Mouse (Mus musculus) heart, embryonic 14.5 days (tissue): ENCODE measurements around the gene Il33. TPM values are rescaled to one million over a fixed set of nuclear protein-coding genes. Genes with fewer than 3 reads are reported as not detected.

ENCODE experiments used
- ATAC-seq: fragments of 200-750 bp; cut with Nextera tagmentation; 2 replicates; pipeline ENCODE4 v1.8.0; 2017; ENCODE audit warnings: low read depth, moderate TSS enrichment; ENCODE audit not compliant: insufficient number of reproducible peaks, insufficient read depth, low FRiP score
- H3K27ac ChIP-seq, 2 experiments: fragments of 200-500 bp in 1 of 2; fragments of 300-500 bp in 1 of 2; sonication (generic) in 1 of 2; replicated peaks in 1 of 2; 2 replicates each; pipeline ENCODE4 v1.5.1; 2012 to 2014; ENCODE audit warnings: low read depth in 2 of 2, low read length in 2 of 2, control low read depth in 1 of 2, mild to moderate bottlenecking in 1 of 2, mixed read lengths in 1 of 2; ENCODE audit not compliant: control insufficient read depth in 1 of 2, insufficient read depth in 1 of 2
- H3K27me3 ChIP-seq: fragments of 300-500 bp; sonication (generic); 2 replicates; pipeline ENCODE4 v1.6.1; 2014; ENCODE audit warnings: mild to moderate bottlenecking, low read length, control low read depth; ENCODE audit not compliant: control insufficient read depth, insufficient read depth
- H3K36me3 ChIP-seq: fragments of 300-500 bp; sonication (generic); 2 replicates; pipeline ENCODE4 v1.6.1; 2014; ENCODE audit warnings: mild to moderate bottlenecking, control low read depth, low read length, mixed read lengths; ENCODE audit not compliant: control insufficient read depth, insufficient read depth
- H3K4me1 ChIP-seq, 2 experiments: fragments of 200-500 bp in 1 of 2; fragments of 300-500 bp in 1 of 2; sonication (generic) in 1 of 2; 2 replicates each; pipeline ENCODE4 v1.6.1; 2012 to 2014; ENCODE audit warnings: low read length in 2 of 2, control low read depth in 1 of 2, mixed read lengths in 1 of 2; ENCODE audit not compliant: control insufficient read depth in 2 of 2, insufficient read depth in 2 of 2
- H3K4me2 ChIP-seq: fragments of 300-500 bp; sonication (generic); 2 replicates; pipeline ENCODE4 v1.6.1; 2014; ENCODE audit warnings: mild to moderate bottlenecking, low read length
- H3K4me3 ChIP-seq, 2 experiments: fragments of 200-500 bp in 1 of 2; fragments of 300-500 bp in 1 of 2; sonication (generic) in 1 of 2; 2 replicates each; pipeline ENCODE4 v1.5.1; 2012 to 2014; ENCODE audit warnings: low read length in 2 of 2, mild to moderate bottlenecking in 2 of 2, control low read depth in 1 of 2, low read depth in 1 of 2, moderate library complexity in 1 of 2; ENCODE audit not compliant: control insufficient read depth in 1 of 2, insufficient read depth in 1 of 2
- H3K9ac ChIP-seq: fragments of 300-500 bp; sonication (generic); 2 replicates; pipeline ENCODE4 v1.6.1; 2014; ENCODE audit warnings: mild to moderate bottlenecking, low read length
- H3K9me3 ChIP-seq: fragments of 300-500 bp; sonication (generic); 2 replicates; pipeline ENCODE4 v1.6.1; 2016; ENCODE audit warnings: low read length, control low read depth; ENCODE audit not compliant: control insufficient read depth
- WGBS: fragments of 180-500 bp; shearing (Covaris S2); extraction: QIAGEN DNeasy Blood & Tissue Kit; methylation state at CpG from one replicate; pipeline ENCODE4 v1.1.7; 2014; 5-methylcytosine and 5-hydroxymethylcytosine counted together
- polyA plus RNA-seq: library from polyadenylated mRNA; unstranded; fragments of >200 nt; fragmentation: Nextera tagmentation; extraction: Ambion mirVana; gene quantifications from 2 replicates; pipeline ENCODE4 v1.2.1, GENCODE M21; 2014

Il33 gene
- polyA plus RNA-seq, 1 experiment from 2014 or later, result 6.8 TPM

GRCm38 (mm10) chr19:29947056-29947455, 22.1 kb downstream of the Il33 start:
- Histone ChIP-seq H3K4me2 (no peak overlapping the region), H3K4me3 (no peak overlapping the region), H3K9ac (no peak overlapping the region), H3K27me3 (no peaks in the 10 kb centered on the region), H3K4me1 (peaks cover 6 to 10% of the 10 kb centered on the region in 2 experiments), H3K36me3 (no peaks in the 10 kb centered on the region), H3K9me3 (no peaks in the 10 kb centered on the region), H3K27ac (no peak overlapping the region)
- ATAC-seq, result no peak
- 82% methylated on average over 9 of the region's 9 CpGs for WGBS

- Histone ChIP-seq H3K4me2 (peak overlapping the region; percentile 86), H3K9me3 (no peaks in the 10 kb centered on the region), H3K27me3 (no peaks in the 10 kb centered on the region), H3K36me3 (no peaks in the 10 kb centered on the region), H3K4me3 (peak overlapping the region; percentile 48 to 54), H3K27ac (0 out of 4 replicates have a peak overlapping the region, but pooled peaks of 1 of the 2 experiments have one; percentile 6), H3K9ac (peak overlapping the region; percentile 62), H3K4me1 (peaks cover 6 to 10% of the 10 kb centered on the region in 2 experiments)
- ATAC-seq, result peak; percentile 75
- 27% methylated on average over 25 of the region's 25 CpGs for WGBS
Observed at GRCm38 (mm10) chr19:29947891-29948801, 23.2 kb downstream of the Il33 start.

DNA sequence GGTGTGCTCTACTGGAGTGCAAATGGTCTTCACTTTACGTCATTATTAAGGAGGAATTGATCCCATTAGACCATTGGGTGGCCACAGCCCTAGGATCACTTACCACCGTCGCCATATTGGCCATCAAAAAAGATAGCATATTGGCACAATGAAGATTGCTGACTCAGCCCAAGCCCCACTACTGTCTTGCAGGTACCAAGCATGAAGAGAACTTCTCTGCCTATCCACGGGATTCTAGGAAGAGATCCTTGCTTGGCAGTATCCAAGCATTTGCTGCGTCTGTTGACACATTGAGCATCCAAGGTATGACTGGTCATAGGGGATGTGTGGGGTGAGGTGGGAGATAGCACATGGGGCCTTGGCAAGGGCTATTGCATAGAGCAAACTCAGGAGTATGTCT, 27.6 kb downstream of the Il33 start:
- ATAC-seq, result no peak
- WGBS, result 82% methylated on average over 5 of the region's 5 CpGs
- H3K9ac ChIP-seq, result no peak overlapping the region

DNA sequence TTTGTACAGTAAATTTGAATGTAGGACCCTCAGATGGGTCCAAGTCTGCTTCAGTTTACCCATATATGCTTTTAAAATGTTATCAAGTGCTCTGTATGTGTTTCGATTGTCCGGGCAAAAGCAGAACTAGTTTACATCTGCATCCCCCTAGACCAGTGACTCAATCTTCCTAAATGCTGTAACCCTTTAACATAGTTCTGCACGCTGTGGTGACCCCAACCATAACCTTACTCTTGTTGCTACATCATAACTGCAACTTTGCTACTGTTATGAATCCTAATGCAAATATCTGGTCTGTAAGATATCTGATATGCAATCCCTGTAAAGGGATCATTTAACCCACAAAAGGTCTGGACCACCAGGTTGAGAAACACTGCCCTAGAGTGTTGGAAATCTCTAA, 28.9 kb downstream of the Il33 start:
- no peaks in the 10 kb centered on the region for H3K27me3 ChIP-seq
- no peaks in the 10 kb centered on the region for H3K4me1 ChIP-seq
- no peak overlapping the region for H3K27ac ChIP-seq
- H3K4me2 ChIP-seq, result no peak overlapping the region
- H3K9ac ChIP-seq, result no peak overlapping the region
- H3K9me3 ChIP-seq, result no peaks in the 10 kb centered on the region
- no peak for ATAC-seq
- no peak overlapping the region for H3K4me3 ChIP-seq
- 88% methylated on average over 3 of the region's 3 CpGs for WGBS
- no peaks in the 10 kb centered on the region for H3K36me3 ChIP-seq

More for the DNA sequence above, 27.6 kb downstream of the Il33 start:
- no peak overlapping the region for H3K4me3 ChIP-seq
- H3K27ac ChIP-seq, result no peak overlapping the region
- H3K27me3 ChIP-seq, result no peaks in the 10 kb centered on the region
- H3K9me3 ChIP-seq, result no peaks in the 10 kb centered on the region
- H3K4me1 ChIP-seq, result peaks cover 0 to 6% of the 10 kb centered on the region in 2 experiments; a peak in 2 of 4 replicates
- H3K36me3 ChIP-seq, result no peaks in the 10 kb centered on the region
- H3K4me2 ChIP-seq, result no peak overlapping the region

GRCm38 (mm10) chr19:29955454-29955853, 30.5 kb downstream of the Il33 start:
- WGBS, result 57% methylated on average over 2 of the region's 2 CpGs
- Histone ChIP-seq H3K9ac (no peak overlapping the region), H3K4me3 (no peak overlapping the region), H3K27me3 (no peaks in the 10 kb centered on the region), H3K4me2 (no peak overlapping the region), H3K4me1 (no peaks in the 10 kb centered on the region), H3K36me3 (no peaks in the 10 kb centered on the region), H3K9me3 (no peaks in the 10 kb centered on the region), H3K27ac (no peak overlapping the region)
- ATAC-seq, result no peak

DNA sequence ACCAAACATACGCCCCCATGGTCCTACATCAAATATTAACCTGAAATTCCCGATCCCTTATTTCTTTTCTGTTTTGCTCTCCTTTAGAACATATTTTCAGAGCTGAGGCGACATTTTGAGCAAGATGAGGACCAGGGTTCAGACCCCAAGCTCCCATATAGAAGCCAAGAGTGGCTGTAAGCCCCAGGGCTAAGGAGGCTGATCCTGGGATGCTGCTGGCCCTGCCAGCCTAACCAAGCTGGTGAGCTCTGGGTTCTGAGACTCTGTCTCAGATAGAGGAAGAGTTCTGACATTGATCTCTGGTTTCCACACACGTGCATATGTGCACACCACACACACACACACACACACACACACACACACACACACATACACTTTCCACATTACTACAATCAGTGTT, 36.0 kb downstream of the Il33 start:
- H3K4me2 ChIP-seq, result no peak overlapping the region
- H3K4me1 ChIP-seq, result no peaks in the 10 kb centered on the region
- H3K9me3 ChIP-seq, result no peaks in the 10 kb centered on the region
- ATAC-seq, result no peak
- H3K36me3 ChIP-seq, result no peaks in the 10 kb centered on the region
- no peak overlapping the region for H3K27ac ChIP-seq
- H3K9ac ChIP-seq, result no peak overlapping the region
- WGBS, result 81% methylated on average over 4 of the region's 4 CpGs
- no peaks in the 10 kb centered on the region for H3K27me3 ChIP-seq
- H3K4me3 ChIP-seq, result no peak overlapping the region

DNA sequence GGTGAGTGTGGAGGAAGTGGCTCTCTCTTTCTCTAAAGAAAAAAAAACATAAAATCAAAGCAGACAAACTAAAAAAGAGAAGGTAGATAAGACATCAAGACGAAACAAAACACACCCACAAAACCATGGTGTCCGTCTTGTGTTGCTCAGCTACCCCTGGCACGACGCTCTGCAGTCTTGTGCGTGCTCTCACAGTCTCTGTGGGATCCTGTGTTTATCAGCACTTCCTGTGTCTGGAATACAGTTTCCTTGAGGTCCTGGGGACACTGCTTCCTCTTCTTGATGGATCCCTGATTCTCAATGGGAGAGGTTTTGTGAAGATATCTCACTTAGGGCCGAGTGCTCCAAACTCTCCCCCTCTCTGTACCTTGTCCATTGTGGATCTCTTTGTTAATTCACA, 36.9 kb downstream of the Il33 start:
- Histone ChIP-seq H3K4me3 (no peak overlapping the region), H3K9ac (no peak overlapping the region), H3K27me3 (no peaks in the 10 kb centered on the region), H3K4me1 (no peaks in the 10 kb centered on the region), H3K36me3 (no peaks in the 10 kb centered on the region), H3K27ac (no peak overlapping the region), H3K9me3 (0 out of 2 replicates have a peak, but pooled peaks cover 5% of the 10 kb centered on the region), H3K4me2 (no peak overlapping the region)
- ATAC-seq, result no peak
- 58% methylated on average over 6 of the region's 6 CpGs for WGBS
